Mouse (Mus musculus) heart, postnatal 0 days (tissue): ENCODE measurements around the gene Faxc. TPM values are rescaled to one million over a fixed set of nuclear protein-coding genes. Genes with fewer than 3 reads are reported as not detected.
A peak's percentile ranks its signal among the peaks of the same experiment; 100 is the strongest.

ENCODE experiments used
- ATAC-seq: fragments of 200-750 bp; cut with Nextera tagmentation; 2 replicates; pipeline ENCODE4 v1.8.0; 2017; ENCODE audit warnings: low read depth, moderate number of reproducible peaks, moderate library complexity; ENCODE audit not compliant: insufficient read depth
- DNase-seq: peaks from one replicate; pipeline ENCODE4 v3.0.0-alpha.2; 2016; ENCODE audit warnings: low spot score
- H3K27ac ChIP-seq: fragments of 300-500 bp; sonication (generic); 2 replicates; pipeline ENCODE4 v1.5.1; 2014; ENCODE audit warnings: low read depth, mild to moderate bottlenecking
- H3K27me3 ChIP-seq: fragments of 300-500 bp; sonication (generic); 2 replicates; pipeline ENCODE4 v1.6.1; 2014; ENCODE audit warnings: low read length, mixed read lengths; ENCODE audit not compliant: control insufficient read depth, insufficient read depth
- H3K36me3 ChIP-seq: fragments of 300-500 bp; sonication (generic); replicated peaks from 2 replicates; pipeline ENCODE4 v1.6.1; 2014; ENCODE audit warnings: low read length, mixed read lengths; ENCODE audit not compliant: control insufficient read depth, insufficient read depth
- H3K4me1 ChIP-seq: fragments of 300-500 bp; sonication (generic); 2 replicates; pipeline ENCODE4 v1.6.1; 2014; ENCODE audit warnings: antibody characterized with exemption; ENCODE audit not compliant: control insufficient read depth, insufficient read depth
- H3K4me2 ChIP-seq: fragments of 300-500 bp; sonication (generic); 2 replicates; pipeline ENCODE4 v1.6.1; 2014; ENCODE audit warnings: low read depth, mild to moderate bottlenecking, low read length, moderate library complexity
- H3K4me3 ChIP-seq: fragments of 300-500 bp; sonication (generic); 2 replicates; pipeline ENCODE4 v1.5.1; 2014; ENCODE audit warnings: low read depth, low read length
- H3K9ac ChIP-seq: fragments of 300-500 bp; sonication (generic); replicated peaks from 2 replicates; pipeline ENCODE4 v1.6.1; 2014; ENCODE audit warnings: low read depth, low read length, mixed read lengths
- H3K9me3 ChIP-seq: fragments of 300-500 bp; sonication (generic); replicated peaks from 2 replicates; pipeline ENCODE4 v1.6.1; 2016; ENCODE audit warnings: low read length; ENCODE audit not compliant: control insufficient read depth
- CTCF ChIP-seq: IDR thresholded peaks from 2 replicates; pipeline ENCODE4 v1.5.1; 2016; ENCODE audit warnings: antibody characterized with exemption, control low read depth, low read depth
- EP300 ChIP-seq: IDR thresholded peaks from 2 replicates; pipeline ENCODE4 v1.6.1; 2016; ENCODE audit warnings: antibody characterized with exemption, low read depth
- WGBS: fragments of 180-500 bp; shearing (Covaris S2); extraction: QIAGEN DNeasy Blood & Tissue Kit; methylation state at CpG from one replicate; pipeline ENCODE4 v1.1.7; 2014; 5-methylcytosine and 5-hydroxymethylcytosine counted together
- polyA plus RNA-seq: library from polyadenylated mRNA; unstranded; fragments of >200 nt; fragmentation: Nextera tagmentation; extraction: Ambion mirVana; gene quantifications from 2 replicates; pipeline ENCODE4 v1.2.1, GENCODE M21; 2015
- total RNA-seq: library from RNA; depleted of rRNA; stranded (reverse); fragments of >200 nt; gene quantifications from 2 replicates; pipeline ENCODE4 v1.2.3, GENCODE M21; 2014; ENCODE audit warnings: low replicate concordance; rRNA removed

Gene Faxc
- total RNA-seq (1.8 and 2.4 TPM in 2 replicates), polyA plus RNA-seq (0.40 and 0.43 TPM in 2 replicates)

DNA sequence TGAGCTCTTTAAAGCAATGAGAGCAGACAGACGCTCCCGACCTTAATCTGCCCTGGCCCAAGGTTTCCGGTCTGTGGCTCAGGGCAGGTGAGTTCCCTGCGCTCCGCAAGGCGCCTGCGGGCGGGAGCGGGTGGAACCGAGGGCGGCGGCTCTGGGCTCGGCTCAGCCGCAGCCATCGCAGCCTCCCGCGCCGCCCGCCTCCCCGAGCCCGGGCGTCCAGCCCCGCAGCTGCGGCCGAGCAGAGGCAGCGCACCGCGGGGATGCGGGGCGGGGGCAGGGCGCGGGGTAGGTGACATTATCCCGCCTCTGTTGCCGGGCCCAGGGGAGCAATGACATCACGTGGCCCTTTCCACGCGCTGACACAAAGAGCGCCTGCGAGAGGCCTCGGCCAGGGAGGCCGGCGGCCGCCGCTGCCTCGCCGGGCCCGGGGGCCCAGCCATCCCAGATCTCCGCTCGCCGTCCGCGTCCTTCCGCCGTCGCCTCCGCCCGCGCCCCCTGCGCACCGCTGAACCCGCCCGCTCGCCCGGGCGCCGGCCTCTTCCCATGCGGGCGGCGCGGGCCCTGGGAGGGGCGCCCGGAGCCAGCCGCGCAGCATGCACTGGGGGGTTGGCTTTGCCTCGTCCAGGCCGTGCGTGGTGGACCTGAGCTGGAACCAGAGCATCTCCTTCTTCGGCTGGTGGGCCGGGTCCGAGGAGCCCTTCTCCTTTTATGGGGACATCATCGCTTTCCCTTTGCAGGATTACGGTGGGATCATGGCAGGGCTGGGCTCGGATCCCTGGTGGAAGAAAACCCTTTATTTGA is at the start of gene Faxc:
Gene Faxc (plus strand): TSS at position 359 of the 801 bp plus-strand sequence.
- Histone ChIP-seq H3K36me3 (no peaks in the 10 kb centered on the region), H3K27me3 (no peaks in the 10 kb centered on the region), H3K4me1 (peaks cover 5% of the 10 kb centered on the region; the same call in 1 of the 2 replicates), H3K27ac (peak within 1 kb of the TSS; percentile 23), H3K4me2 (peak within 1 kb of the TSS; percentile 99), H3K9me3 (no peaks in the 10 kb centered on the region), H3K4me3 (peak within 1 kb of the TSS; percentile 72), H3K9ac (peak within 1 kb of the TSS; percentile 68)
- TF ChIP-seq CTCF: no peak
- no peak for TF ChIP-seq EP300
- peak; percentile 72 for ATAC-seq
- WGBS: under 1% methylated on average over 66 of the region's 83 CpGs
- no peak for DNase-seq

DNA sequence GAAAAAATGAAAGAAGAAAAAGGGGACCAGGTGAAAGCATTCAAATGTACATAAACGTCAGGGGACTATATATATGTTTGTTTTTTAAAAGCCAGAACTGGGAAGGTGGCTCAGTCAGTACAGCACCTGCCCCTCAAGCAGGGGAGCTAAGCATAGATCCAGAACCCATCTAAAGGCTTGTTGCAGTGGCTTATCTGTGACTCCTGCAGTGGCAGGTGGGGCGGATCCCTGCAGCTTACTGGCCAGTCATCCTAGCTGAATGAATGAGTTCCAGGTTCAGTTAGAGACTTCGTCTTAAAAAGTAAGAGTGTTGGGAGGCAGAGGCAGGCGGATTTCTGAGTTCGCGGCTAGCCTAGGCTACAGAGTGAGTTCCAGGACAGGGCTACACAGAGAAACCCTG is 48.3 kb upstream of the Faxc start:
- Histone ChIP-seq H3K27me3 (no peaks in the 10 kb centered on the region), H3K9me3 (no peaks in the 10 kb centered on the region), H3K4me1 (no peaks in the 10 kb centered on the region; the same call in 1 of the 2 replicates), H3K27ac (no peak overlapping the region), H3K4me2 (no peak overlapping the region), H3K9ac (no peak overlapping the region), H3K4me3 (no peak overlapping the region), H3K36me3 (no peaks in the 10 kb centered on the region)
- no peak for DNase-seq
- ATAC-seq: no peak
- WGBS: 88% methylated on average over 6 of the region's 6 CpGs
- TF ChIP-seq EP300 (no peak), CTCF (no peak)

- no peaks in the 10 kb centered on the region for H3K4me1 ChIP-seq
- no peak for ATAC-seq
- TF ChIP-seq EP300 (no peak), CTCF (no peak)
- no peak overlapping the region for H3K27ac ChIP-seq
- H3K4me3 ChIP-seq: no peak overlapping the region
- no peak overlapping the region for H3K9ac ChIP-seq
- no peaks in the 10 kb centered on the region for H3K36me3 ChIP-seq
- H3K9me3 ChIP-seq: no peaks in the 10 kb centered on the region
- WGBS: 66% methylated on average over 8 of the region's 8 CpGs
- no peak for DNase-seq
- no peak overlapping the region for H3K4me2 ChIP-seq
- no peaks in the 10 kb centered on the region for H3K27me3 ChIP-seq
Measured at GRCm38 (mm10) chr4:21885831-21886230, 45.3 kb upstream of the Faxc start.

GRCm38 (mm10) chr4:21931772-21932630 is 872 bp downstream of the Faxc start:
- Histone ChIP-seq H3K4me2 (peak overlapping the region; percentile 99), H3K27me3 (no peaks in the 10 kb centered on the region), H3K4me3 (peak overlapping the region; percentile 72), H3K9ac (peak overlapping the region; percentile 68), H3K36me3 (no peaks in the 10 kb centered on the region), H3K9me3 (no peaks in the 10 kb centered on the region), H3K27ac (peak overlapping the region; percentile 23; the same call in 1 of the 2 replicates), H3K4me1 (peaks cover 5% of the 10 kb centered on the region; the same call in 1 of the 2 replicates)
- 15% methylated on average over 23 of the region's 23 CpGs for WGBS
- DNase-seq: no peak
- 0 out of 2 replicates have a peak, but pooled peaks have one; percentile 19 for ATAC-seq
- TF ChIP-seq EP300 (no peak), CTCF (no peak)

GRCm38 (mm10) chr4:21935378-21935777 is 4.2 kb downstream of the Faxc start:
- H3K9ac ChIP-seq: no peak overlapping the region
- H3K9me3 ChIP-seq: no peaks in the 10 kb centered on the region
- H3K4me3 ChIP-seq: no peak overlapping the region
- 87% methylated on average over 2 of the region's 2 CpGs for WGBS
- H3K27ac ChIP-seq: no peak overlapping the region
- DNase-seq (no peak), ATAC-seq (no peak)
- TF ChIP-seq EP300: no peak
- no peak for TF ChIP-seq CTCF
- H3K27me3 ChIP-seq: no peaks in the 10 kb centered on the region
- no peak overlapping the region for H3K4me2 ChIP-seq
- no peaks in the 10 kb centered on the region for H3K36me3 ChIP-seq
- H3K4me1 ChIP-seq: peaks cover 5% of the 10 kb centered on the region; the same call in 1 of the 2 replicates
